Mouse (Mus musculus) C2C12 (cell line): Measurements from ENCODE around the gene Hoxa1. TPM values are rescaled to one million over a fixed set of nuclear protein-coding genes. Genes with fewer than 3 reads are reported as not detected.

Experiments used
- H3K27me3 ChIP-seq: one replicate; pipeline ENCODE4 v1.6.1; 2011; ENCODE audit not compliant: control insufficient read depth, insufficient read depth, insufficient read length
- H3K36me3 ChIP-seq: one replicate; pipeline ENCODE4 v1.6.1; 2011; ENCODE audit not compliant: control insufficient read depth, insufficient read depth
- H3K4me3 ChIP-seq: one replicate; pipeline ENCODE4 v1.5.1; 2011; ENCODE audit warnings: mild to moderate bottlenecking, control low read depth; ENCODE audit not compliant: poor library complexity, insufficient read depth, severe bottlenecking
- H3K79me2 ChIP-seq: one replicate; pipeline ENCODE4 v1.6.1; 2011; ENCODE audit not compliant: control insufficient read depth, insufficient read depth
- H3K79me3 ChIP-seq: one replicate; pipeline ENCODE4 v1.6.1; 2011; ENCODE audit warnings: low read depth, control low read depth
- H3ac ChIP-seq: one replicate; pipeline ENCODE3; 2011; ENCODE audit warnings: low read depth; ENCODE audit not compliant: control insufficient read depth, insufficient read length
- CEBPB ChIP-seq: IDR thresholded peaks from one replicate; pipeline ENCODE4 v1.6.1; 2011; ENCODE audit warnings: low read depth, mild to moderate bottlenecking, control low read depth, moderate library complexity
- CTCF ChIP-seq: IDR thresholded peaks from one replicate; pipeline ENCODE4 v1.5.1; 2011; ENCODE audit not compliant: control insufficient read depth, insufficient read depth, insufficient read length
- FOSL1 ChIP-seq: IDR thresholded peaks from one replicate; pipeline ENCODE4 v1.8.0; 2011; ENCODE audit warnings: mild to moderate bottlenecking, low read length; ENCODE audit not compliant: poor library complexity, insufficient read depth, severe bottlenecking
- MAX ChIP-seq: IDR thresholded peaks from one replicate; pipeline ENCODE4 v1.6.1; 2011; ENCODE audit warnings: mild to moderate bottlenecking, control low read depth
- MYOD1 ChIP-seq: IDR thresholded peaks from one replicate; pipeline ENCODE4 v1.6.1; 2011; ENCODE audit warnings: low read depth; ENCODE audit not compliant: control insufficient read depth, insufficient read length
- MYOG ChIP-seq: IDR thresholded peaks from one replicate; pipeline ENCODE4 v1.6.1; 2011; ENCODE audit not compliant: control insufficient read depth, insufficient read length; ENCODE audit errors: extremely low read depth
- USF1 ChIP-seq: IDR thresholded peaks from one replicate; pipeline ENCODE4 v1.6.1; 2011; ENCODE audit warnings: low read depth, mild to moderate bottlenecking, control low read depth, moderate library complexity
- polyA plus RNA-seq: library from polyadenylated mRNA; unstranded; fragments of >200 nt; fragmentation: generic; extraction: Trizol; gene quantifications from one replicate; pipeline ENCODE4 v1.2.1, GENCODE M21; 2012; ENCODE audit warnings: missing spikeins

Gene Hoxa1
- polyA plus RNA-seq, 1 experiment, result 0.96 TPM

- Histone ChIP-seq H3K27me3 (no peaks in the 10 kb centered on the region), H3K4me3 (no peak overlapping the region)
- TF ChIP-seq MYOD1, result no peak
- TF ChIP-seq MAX, result no peak
- no peak for TF ChIP-seq CTCF
- no peak for TF ChIP-seq MYOG
- no peak for TF ChIP-seq FOSL1
- no peak for TF ChIP-seq USF1
- no peak for TF ChIP-seq CEBPB
These were observed 10.3 kb upstream of the Hoxa1 start for GRCm38 (mm10) chr6:52168191-52169055.

GRCm38 (mm10) chr6:52167736-52168161 lies 9.6 kb upstream of the Hoxa1 start:
- H3K27me3 ChIP-seq, result no peaks in the 10 kb centered on the region
- TF ChIP-seq MYOG (no peak), USF1 (no peak)
- H3K79me2 ChIP-seq, result peaks cover 3% of the 10 kb centered on the region
- peaks cover 12% of the 10 kb centered on the region for H3K36me3 ChIP-seq
- H3K4me3 ChIP-seq, result no peak overlapping the region
- H3K79me3 ChIP-seq, result peaks cover 3% of the 10 kb centered on the region
- H3ac ChIP-seq, result no peak overlapping the region

More at GRCm38 (mm10) chr6:52168191-52169055, 10.3 kb upstream of the Hoxa1 start:
- H3K36me3 ChIP-seq, result peaks cover 6% of the 10 kb centered on the region
- H3K79me2 ChIP-seq, result no peaks in the 10 kb centered on the region
- H3K79me3 ChIP-seq, result no peaks in the 10 kb centered on the region
- no peak overlapping the region for H3ac ChIP-seq

GRCm38 (mm10) chr6:52167176-52167575 lies 9.1 kb upstream of the Hoxa1 start:
- TF ChIP-seq FOSL1, result no peak
- TF ChIP-seq MYOD1, result no peak
- no peak for TF ChIP-seq CEBPB
- no peak for TF ChIP-seq MYOG
- TF ChIP-seq CTCF, result no peak
- no peak for TF ChIP-seq MAX
- no peak for TF ChIP-seq USF1
- peaks cover 17% of the 10 kb centered on the region for H3K36me3 ChIP-seq
- no peaks in the 10 kb centered on the region for H3K27me3 ChIP-seq

GRCm38 (mm10) chr6:52166431-52167077 lies 8.4 kb upstream of the Hoxa1 start:
- Histone ChIP-seq H3K79me3 (peaks cover 8% of the 10 kb centered on the region), H3K79me2 (peaks cover 14% of the 10 kb centered on the region), H3ac (no peak overlapping the region), H3K36me3 (peaks cover 22% of the 10 kb centered on the region), H3K27me3 (no peaks in the 10 kb centered on the region), H3K4me3 (no peak overlapping the region)
- TF ChIP-seq MYOG (no peak), MAX (no peak), USF1 (no peak), FOSL1 (no peak), MYOD1 (no peak), CTCF (no peak), CEBPB (no peak)

More at GRCm38 (mm10) chr6:52167176-52167575, 9.1 kb upstream of the Hoxa1 start:
- Histone ChIP-seq H3K79me2 (peaks cover 8% of the 10 kb centered on the region), H3ac (no peak overlapping the region), H3K79me3 (peaks cover 5% of the 10 kb centered on the region), H3K4me3 (no peak overlapping the region)

GRCm38 (mm10) chr6:52165441-52166370 lies 7.6 kb upstream of the Hoxa1 start:
- Histone ChIP-seq H3K36me3 (peaks cover 22% of the 10 kb centered on the region), H3K4me3 (no peak overlapping the region), H3ac (no peak overlapping the region), H3K79me2 (peaks cover 21% of the 10 kb centered on the region), H3K79me3 (peaks cover 10% of the 10 kb centered on the region), H3K27me3 (no peaks in the 10 kb centered on the region)
- TF ChIP-seq MYOG, result no peak
- no peak for TF ChIP-seq MYOD1
- no peak for TF ChIP-seq CTCF
- no peak for TF ChIP-seq CEBPB
- no peak for TF ChIP-seq USF1
- no peak for TF ChIP-seq FOSL1
- TF ChIP-seq MAX, result no peak
